Mouse (Mus musculus) T-helper 1 cell (primary cell): ENCODE results near the gene Wdr54.

Experiments used
- in situ Hi-C: fragments of 300-600 bp; cut with MboI, MseI; formaldehyde crosslinking; loops from one replicate; pipeline ENCODE4 v1.15.1; 2025; ENCODE audit warnings: high pct_unique_total_duplicates

Wdr54 gene

GRCm38 (mm10) chr6:83161442-83161841 lies 5.2 kb upstream of the Wdr54 start:
- in situ Hi-C loops, result no loop called here

GRCm38 (mm10) chr6:83159456-83159855 lies 3.3 kb upstream of the Wdr54 start:
- in situ Hi-C loops, result loop anchor here (5.0 kb wide), 1 partner anchor 52 kb away; the partner anchor contains the start of gene Mrpl53

- in situ Hi-C loops, result loop anchor here (5.0 kb wide), 1 partner anchor 48 kb away; the partner anchor contains the start of gene Mrpl53
Observed at GRCm38 (mm10) chr6:83155552-83156238, 502 bp downstream of the Wdr54 start.

GRCm38 (mm10) chr6:83153485-83153884 lies 2.7 kb downstream of the Wdr54 start:
- in situ Hi-C loops, result no loop called here

GRCm38 (mm10) chr6:83153038-83153437 lies 3.2 kb downstream of the Wdr54 start:
- in situ Hi-C loops, result no loop called here

- in situ Hi-C loops, result no loop called here
Observed at GRCm38 (mm10) chr6:83151721-83152120, 4.5 kb downstream of the Wdr54 start.

GRCm38 (mm10) chr6:83147280-83147679 lies 8.9 kb downstream of the Wdr54 start:
- in situ Hi-C loops, result no loop called here

- in situ Hi-C loops, result no loop called here
Observed at GRCm38 (mm10) chr6:83145805-83146204, 10.4 kb downstream of the Wdr54 start.

- in situ Hi-C loops, result no loop called here
Observed at GRCm38 (mm10) chr6:83145209-83145608, 11.0 kb downstream of the Wdr54 start.

GRCm38 (mm10) chr6:83142886-83143285 lies 13.3 kb downstream of the Wdr54 start:
- in situ Hi-C loops, result no loop called here

- in situ Hi-C loops, result no loop called here
Observed at GRCm38 (mm10) chr6:83142211-83142731, 13.9 kb downstream of the Wdr54 start.

- in situ Hi-C loops, result no loop called here
Observed at GRCm38 (mm10) chr6:83141636-83142035, 14.6 kb downstream of the Wdr54 start.

GRCm38 (mm10) chr6:83140044-83140443 lies 16.2 kb downstream of the Wdr54 start:
- in situ Hi-C loops, result no loop called here

GRCm38 (mm10) chr6:83138056-83138455 lies 18.1 kb downstream of the Wdr54 start:
- in situ Hi-C loops, result no loop called here

- in situ Hi-C loops, result no loop called here
Observed at GRCm38 (mm10) chr6:83137576-83137950, 18.6 kb downstream of the Wdr54 start.

- in situ Hi-C loops, result no loop called here
Observed at GRCm38 (mm10) chr6:83136881-83137575, 19.2 kb downstream of the Wdr54 start.

GRCm38 (mm10) chr6:83136291-83136880 lies 19.8 kb downstream of the Wdr54 start:
- in situ Hi-C loops, result no loop called here

GRCm38 (mm10) chr6:83135571-83136161 lies 20.5 kb downstream of the Wdr54 start:
- in situ Hi-C loops, result no loop called here

- in situ Hi-C loops, result no loop called here
Observed at GRCm38 (mm10) chr6:83134951-83135513, 21.2 kb downstream of the Wdr54 start, which contains the start of gene Rtkn. TSS of gene Rtkn (plus strand) at chr6:83135463.

GRCm38 (mm10) chr6:83134226-83134625 lies 22.0 kb downstream of the Wdr54 start:
- in situ Hi-C loops, result no loop called here

GRCm38 (mm10) chr6:83132176-83132919 lies 23.8 kb downstream of the Wdr54 start:
- in situ Hi-C loops, result no loop called here
